Mouse (Mus musculus): ENCODE results near the gene Garem2.

Garem2 gene

GRCm38 (mm10) chr5:30154474-30155394 is 49.8 kb downstream of the Garem2 start, which contains the start of the genes Hadha and Hadhb:
Gene Hadha (minus strand): TSS chr5:30155162.
Gene Hadhb (plus strand): TSS chr5:30155248.
- DNase-seq = peak; percentile 82 to 87

- no peak for DNase-seq
Measured at GRCm38 (mm10) chr5:30155395-30155792, 50.4 kb downstream of the Garem2 start.

- no peak for DNase-seq
Measured at GRCm38 (mm10) chr5:30155821-30156629, 51.1 kb downstream of the Garem2 start.

- DNase-seq = no peak
Measured at GRCm38 (mm10) chr5:30159601-30160000, 54.6 kb downstream of the Garem2 start.

GRCm38 (mm10) chr5:30161836-30162235 is 56.9 kb downstream of the Garem2 start:
- no peak for DNase-seq

GRCm38 (mm10) chr5:30162339-30162738 is 57.4 kb downstream of the Garem2 start:
- DNase-seq = no peak

GRCm38 (mm10) chr5:30165234-30165946 is 60.4 kb downstream of the Garem2 start:
- no peak for DNase-seq

All from thymus, adult 18-20 months (tissue).